Mouse (Mus musculus): ENCODE data around the gene Lgals4.

DNA sequence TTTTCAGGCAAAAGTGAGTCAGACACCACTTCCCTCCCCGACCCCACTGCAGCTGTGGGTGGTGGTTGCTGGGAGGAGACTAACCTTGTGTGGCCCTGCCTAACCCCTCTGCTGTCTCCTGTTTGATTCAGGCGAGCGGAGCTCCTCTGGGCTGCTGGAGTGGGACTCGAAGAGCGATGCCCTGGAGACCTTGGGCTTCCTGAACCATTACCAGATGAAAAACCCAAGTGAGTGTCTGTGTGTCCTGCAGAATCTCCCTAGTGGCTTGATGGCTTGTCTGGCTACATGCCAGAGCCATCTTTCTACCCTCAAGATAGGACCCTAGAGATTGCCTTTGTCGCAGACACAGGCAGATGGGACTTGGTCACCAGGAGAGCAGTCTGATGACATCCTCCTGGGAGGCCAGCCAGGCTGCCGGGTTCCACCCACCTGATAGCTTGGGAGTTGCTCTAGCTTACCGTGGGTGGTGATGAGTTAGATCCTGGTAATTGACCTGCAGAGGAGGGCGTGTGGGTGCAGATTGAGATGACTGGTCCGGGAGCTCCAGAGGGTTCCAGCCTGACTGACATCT lies 12.3 kb upstream of the Lgals4 start:
- TF ChIP-seq EP300 (IDR thresholded peaks at IDR 0.05; ENCODE audit: low read depth): no peak
- no peak for TF ChIP-seq CTCF (IDR thresholded peaks at IDR 0.05; ENCODE audit: low read depth)
